Mouse (Mus musculus): ENCODE data around the gene Mfsd7a.
A peak's percentile ranks its signal among the peaks of the same experiment; 100 is the strongest.
"Not testable (repeated sequence)": the region's sequence is repeated elsewhere in the genome, so short reads cannot be mapped to it uniquely, and the experiment has no call there.

The Mfsd7a gene

DNA sequence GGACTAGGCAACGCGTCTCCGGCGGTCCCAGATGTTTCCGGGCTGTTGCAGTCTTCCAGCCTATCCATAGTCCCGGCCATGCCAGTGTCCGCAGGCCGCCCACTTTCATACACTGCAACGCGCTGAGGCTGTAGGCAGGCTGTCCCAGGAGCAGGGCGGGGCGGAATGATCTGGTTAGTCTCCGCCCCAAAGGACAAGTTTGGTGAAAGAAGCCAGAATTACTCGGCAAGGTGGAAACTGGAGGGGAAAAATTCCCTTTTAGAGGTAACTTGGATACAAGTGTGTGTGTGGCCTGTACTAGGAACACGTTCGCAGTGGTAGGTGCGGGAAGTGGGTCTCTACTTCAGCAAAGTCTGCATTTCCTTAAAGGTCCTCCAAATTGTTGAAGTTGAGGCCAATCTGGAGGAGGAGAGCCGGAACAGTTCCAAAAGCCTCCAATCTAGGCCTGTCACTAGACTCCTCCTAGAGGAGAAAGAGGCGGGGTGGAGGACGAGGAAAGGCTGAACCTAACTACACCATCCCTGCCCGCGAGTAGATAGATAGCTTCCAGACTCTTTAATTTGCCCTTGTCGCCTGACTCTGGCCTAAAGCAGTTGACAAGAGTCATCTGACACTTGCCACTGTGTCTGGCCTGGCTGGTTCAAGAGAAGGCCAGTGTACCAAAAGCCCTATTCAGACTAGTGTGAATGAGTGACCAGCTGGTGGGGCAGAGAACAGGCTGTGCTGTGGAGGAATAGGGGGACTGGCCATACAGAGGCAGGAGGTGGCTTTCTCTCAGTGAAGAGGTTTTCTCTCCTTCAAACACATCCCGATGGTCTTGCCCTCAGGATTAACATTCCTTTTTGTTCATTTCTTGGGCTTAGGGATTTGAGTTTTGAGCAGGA lies at the start of gene Mfsd7a:
Mfsd7a (minus strand) TSS at position 107 of the 884 bp plus-strand sequence.
- DNase-seq: peak; percentile 82

DNA sequence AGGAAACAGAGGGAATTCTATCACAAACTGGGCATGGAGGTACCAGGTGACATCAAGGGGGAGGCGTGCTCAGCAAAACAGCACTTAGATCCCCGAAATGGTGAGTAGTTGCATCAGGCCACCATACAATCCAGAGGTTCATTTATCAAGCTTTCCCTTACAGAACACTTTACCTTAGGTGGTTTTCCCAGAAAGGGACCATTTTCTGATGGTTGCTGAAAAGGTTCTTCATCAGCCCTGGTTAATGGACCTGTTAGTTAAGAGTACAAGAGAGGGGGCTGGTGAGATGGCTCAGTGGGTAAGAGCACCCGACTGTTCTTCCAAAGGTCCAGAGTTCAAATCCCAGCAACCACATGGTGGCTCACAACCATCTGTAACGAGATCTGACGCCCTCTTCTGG lies 37.5 kb upstream of the Mfsd7a start:
- not testable (repeated sequence) for DNase-seq

DNA sequence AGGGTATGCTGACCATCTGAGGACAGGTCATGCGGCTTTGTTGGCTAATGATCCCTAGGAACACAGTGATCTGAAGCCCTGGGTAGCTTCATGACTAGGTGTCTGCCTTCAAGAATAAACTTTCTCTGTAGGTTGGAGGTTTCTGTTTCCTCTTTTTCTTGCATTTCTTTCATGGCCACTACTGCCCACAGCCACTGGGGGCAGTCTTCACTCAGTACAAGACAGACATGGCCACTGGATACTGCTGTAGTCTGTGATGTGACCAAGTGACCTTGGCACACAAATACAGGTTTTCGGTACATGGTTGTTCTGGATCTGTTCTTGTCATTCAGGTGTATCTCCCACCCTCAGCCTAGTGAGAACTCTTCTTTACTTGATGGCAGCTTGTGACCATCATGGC lies 36.5 kb upstream of the Mfsd7a start:
- DNase-seq: peak; percentile 41

DNA sequence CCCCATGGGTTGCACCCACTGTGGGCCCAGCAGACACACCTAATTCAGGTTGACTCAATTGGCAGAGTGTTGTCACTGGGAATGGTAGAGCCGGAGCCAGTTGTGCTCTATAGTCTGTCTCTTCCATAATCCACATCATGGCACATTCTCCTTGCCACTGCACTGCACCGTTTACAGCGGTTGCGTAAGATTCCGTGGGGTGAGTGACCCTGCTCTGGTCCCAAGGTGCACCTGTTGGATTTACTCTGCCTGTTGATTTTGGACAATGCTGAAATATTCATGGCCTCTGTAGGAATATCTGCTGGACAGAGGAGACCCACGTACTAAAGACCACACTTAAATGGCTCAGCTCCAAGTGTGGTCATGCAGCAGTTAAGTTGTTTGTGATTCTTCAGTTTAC lies 34.3 kb upstream of the Mfsd7a start:
- no peak for DNase-seq

DNA sequence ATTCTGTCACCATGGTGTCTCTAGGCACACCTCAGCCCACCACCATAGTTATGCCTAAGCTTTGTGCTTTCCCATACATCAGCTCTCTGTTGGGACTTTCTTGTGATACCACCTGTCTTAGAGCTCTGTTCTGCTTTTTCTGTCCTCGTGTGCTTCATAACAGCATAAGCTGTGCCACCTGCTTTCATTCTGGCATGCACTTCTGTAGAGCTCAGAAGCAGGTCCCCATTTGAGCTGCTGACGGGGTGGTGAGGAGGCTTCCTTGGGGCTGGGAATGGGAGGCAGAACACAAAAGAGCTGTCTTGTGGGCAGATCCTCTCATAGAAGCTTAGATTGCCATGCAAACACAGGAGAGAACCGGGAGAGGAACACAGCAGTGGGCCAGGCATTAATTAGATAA lies 27.3 kb upstream of the Mfsd7a start:
- DNase-seq: no peak

DNA sequence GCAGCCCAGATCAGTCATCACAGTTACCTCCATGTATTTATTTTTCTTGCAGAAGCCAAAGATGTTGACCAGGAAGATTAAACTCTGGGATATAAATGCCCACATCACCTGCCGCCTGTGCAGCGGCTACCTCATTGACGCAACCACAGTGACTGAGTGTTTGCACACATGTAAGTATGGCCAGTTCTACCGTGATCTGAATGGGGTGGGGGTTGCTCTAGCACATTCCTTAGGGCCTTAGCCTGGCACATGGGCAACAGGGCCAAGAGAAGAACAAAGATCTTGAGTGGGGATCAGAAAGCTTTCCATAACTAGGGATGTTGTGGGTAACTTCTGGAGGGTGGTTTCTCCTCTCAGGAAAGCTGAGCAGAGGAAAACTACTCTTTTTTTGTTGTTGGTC lies 25.0 kb upstream of the Mfsd7a start:
- no peak for DNase-seq

DNA sequence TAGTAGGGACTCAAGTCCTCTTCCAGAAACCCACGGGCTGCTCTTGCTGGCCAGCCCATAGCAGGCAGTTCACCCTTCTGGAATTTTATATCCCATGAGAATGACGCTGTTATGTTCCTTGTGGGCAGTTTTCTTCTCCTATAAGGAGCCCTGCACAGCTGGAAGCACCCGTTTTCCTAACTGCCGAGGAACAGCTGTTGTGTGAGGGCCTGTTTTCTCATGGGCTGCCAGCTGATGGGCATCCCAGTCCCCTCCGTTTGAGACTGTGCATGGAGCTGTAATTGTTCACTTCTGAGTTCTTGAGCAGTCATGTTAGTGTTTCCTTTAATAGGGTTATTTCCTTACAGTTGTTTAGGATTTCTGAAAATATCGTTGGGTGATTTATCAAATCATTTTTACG lies 20.9 kb upstream of the Mfsd7a start:
- no peak for DNase-seq

DNA sequence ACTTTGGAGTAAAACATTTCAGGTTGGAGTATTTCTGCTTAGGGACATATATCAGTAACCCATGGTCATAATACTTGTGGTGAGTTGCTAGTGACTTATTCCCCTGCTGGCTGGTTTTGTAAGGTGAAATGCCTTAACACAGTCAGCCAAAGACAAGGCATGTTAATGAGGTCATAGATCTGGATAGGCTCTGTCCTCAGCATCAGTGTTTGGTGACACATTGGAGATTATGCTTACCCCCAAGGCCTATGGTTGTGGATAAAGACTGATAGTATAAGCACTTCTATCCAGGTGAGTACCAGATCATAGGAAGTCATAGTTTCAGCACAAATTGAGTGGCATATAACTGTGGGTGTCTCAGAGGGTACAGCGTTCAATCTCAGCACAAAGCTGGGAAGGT lies 18.0 kb upstream of the Mfsd7a start:
- no peak for DNase-seq

DNA sequence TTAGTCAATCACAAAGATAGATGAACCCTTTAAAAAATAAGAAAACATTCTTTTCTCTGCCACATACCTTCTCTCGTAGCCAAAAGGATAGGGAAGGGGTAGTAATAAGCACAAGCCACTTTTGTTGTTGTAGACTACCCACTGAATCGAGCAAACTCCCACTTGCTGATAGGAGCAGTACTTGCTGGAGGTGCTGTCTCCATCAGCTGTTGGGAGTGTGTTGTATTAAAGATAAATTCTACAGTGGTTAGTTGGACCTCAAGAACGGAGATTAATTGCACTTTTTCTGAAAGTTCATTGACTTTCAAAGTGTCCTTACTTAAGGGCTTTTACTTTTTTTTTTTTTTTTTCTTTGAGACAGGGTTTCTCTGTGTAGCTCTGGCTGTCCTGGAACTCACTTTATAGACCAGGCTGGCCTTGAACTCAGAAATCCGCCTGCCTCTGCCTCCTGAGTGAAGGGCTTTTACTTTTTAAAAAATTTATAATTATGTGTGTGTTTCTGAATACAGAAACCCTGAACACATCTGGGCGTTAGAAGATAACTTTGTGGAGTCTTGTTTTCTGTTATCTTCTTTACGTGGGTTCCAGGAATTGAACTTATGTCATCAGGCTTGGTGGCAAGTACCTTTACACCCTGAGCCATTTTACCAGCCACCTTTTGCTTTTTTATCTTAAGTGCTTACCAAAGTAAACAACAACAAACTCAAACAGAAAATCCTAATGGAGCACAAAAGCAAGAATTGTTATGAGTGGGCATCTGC lies 16.6 kb upstream of the Mfsd7a start:
- DNase-seq: no peak

DNA sequence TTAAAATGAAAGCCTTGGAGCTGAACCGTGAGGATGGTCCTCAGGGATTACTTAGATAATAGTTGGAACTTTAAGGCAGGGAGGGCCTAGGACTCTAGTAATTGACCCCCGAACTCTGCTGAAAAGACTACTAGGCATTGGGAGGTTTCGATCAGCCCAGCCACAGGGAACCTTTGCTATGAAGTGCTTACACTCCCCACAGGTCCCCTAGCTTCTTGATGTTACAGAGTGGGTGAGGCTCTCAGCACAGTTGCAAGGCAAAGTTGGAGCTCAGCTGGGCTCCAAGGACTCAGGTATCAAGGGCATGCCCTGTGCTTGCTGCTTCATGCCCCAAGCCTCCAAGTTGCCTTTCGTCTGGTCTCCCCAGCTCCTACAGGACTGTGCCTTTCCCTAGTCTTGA lies 13.8 kb upstream of the Mfsd7a start:
- DNase-seq: no peak

DNA sequence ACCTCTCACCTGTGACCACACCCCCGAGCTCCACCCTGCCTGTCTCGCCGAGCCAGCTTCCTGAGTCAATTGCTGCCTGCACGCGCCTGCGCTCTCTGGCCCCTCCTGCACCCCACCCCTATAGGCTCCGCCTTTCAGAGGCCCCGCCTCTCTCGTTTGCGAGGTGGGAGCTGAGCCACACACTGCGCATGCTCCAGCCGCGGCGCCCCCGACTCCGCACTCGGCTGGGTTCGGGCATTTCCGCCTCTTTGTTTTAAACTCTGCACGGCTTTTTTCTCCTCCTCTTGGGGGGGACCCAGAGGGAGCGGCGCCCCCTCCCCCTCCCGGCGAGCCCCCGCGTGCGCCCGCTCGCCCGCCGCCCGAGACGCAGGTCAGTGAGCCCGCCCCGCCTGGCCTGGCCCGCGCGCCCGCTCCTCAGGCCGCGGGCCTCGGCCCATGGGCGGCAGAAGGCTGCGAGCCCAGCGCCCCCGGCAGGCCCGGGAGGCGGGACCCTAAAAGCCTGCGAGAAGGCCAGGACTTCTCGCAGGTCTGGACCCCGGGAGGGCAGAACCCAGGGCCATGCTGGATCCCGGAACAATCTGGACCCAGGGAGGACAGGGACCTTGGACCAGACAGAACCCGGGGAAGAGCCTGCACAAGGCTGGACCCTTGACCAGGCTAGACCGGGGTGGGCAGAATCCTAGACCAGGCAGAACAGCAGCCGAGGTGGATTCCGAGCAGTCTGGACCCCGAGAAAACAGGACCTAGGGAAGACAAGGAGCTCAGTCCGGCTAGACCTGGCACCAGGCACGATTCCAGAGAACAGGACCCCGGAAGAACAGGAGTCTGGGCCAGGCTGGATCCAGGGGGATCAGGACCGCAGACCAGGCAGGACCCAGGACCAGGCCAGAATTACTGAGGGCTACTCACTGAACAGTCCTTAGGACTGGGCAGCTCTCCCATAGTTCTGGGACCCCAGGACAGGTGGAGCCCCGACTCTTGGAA lies 12.7 kb upstream of the Mfsd7a start, which contains the start of gene Pcgf3:
Pcgf3 (plus strand) TSS at position 151 of the 984 bp plus-strand sequence.
- DNase-seq: peak; percentile 98

DNA sequence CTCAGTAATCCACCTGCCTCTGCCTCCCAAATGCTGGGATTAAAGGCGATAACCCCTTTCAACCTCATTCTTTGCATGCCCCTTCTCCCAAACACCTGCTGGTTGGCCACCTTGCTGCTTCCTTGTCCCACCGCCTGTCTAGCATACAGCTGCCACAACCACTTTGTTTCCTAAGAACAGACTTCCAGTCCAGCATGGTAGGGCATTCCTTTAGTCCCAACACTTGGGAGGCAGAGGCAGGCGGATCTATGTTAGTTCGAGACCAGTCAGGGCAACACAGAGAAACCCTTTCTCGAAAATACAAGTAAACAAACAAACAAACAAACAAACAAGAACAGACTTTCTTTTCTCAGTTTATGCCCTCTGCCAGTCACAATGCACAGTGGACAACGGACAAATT lies 11.8 kb upstream of the Mfsd7a start:
- peak; percentile 1 for DNase-seq

DNA sequence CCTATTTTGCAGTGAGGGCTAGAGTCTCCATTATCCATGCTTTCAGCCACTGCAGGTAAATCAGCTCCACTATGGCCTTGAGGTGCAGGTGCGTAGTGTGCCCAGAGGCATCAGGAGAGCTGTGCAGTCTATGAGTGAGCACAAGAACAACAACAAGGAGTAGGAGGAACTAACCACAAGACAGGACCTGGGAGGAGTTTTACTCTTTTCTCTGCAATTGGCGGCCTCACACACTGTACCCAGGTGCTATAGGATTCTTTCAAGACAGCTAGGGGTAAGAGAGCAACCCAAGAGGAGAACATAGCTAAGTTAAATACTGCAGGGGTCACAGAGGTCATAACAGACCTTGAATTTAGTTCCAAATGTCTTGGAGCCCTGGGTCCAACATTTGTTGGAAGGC lies 10.0 kb upstream of the Mfsd7a start:
- DNase-seq: no peak

DNA sequence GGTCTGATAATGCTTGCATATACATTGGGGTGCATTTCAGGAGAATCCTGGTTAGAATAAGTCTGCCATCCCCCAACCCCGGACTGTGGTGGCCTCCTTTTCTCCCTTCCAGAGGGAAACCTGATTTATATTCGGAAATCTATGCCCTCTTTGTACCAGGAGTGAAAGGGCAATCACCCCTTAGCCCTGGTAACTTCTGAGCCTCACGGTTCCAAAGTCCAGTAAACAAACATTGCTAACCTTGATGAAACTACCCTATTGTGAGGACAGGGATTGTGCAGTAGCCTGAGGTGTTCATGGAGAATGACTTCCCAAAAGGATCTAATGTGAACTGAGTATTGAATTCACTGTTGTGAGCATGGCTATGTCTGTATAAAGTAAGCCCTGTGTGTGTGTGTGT lies 5.4 kb upstream of the Mfsd7a start:
- DNase-seq: no peak

DNA sequence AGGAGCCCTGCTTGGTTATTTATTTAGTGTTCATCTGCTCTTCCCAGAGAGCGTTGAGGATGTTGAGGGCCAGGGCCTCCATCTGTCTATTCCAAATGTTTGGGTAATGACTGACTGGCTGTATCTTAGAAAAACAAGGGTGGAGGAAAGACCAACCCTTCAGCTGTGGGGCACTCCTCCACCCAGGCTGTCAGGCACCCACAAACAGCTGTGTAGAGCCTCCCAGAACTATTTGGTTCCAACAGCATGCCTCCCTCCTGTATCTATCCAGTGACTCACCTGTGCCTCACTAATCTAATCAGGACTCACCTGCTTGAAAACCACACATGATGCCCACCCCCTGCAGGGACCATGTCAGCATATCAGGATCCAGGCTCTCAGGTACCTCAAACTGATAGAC lies 3.7 kb upstream of the Mfsd7a start:
- no peak for DNase-seq

DNA sequence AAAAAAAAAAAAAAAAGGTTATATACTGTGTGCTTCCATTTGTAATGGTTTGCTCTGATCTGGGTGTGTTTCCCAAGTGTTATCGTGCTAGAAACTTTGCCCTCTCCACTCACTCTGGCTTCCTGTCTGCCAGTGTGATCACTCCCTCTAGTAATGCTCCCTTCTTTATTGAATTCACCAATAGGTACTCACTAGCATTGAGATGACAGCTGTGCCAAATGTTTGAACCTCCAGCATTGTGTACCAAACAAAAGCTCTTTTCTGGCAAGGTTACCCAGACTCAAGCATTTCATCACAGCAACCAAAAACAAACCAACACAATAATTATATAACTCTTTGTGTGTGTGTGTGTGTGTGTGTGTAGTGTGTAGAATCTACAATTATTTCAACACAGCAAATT lies 2.9 kb upstream of the Mfsd7a start:
- DNase-seq: no peak

DNA sequence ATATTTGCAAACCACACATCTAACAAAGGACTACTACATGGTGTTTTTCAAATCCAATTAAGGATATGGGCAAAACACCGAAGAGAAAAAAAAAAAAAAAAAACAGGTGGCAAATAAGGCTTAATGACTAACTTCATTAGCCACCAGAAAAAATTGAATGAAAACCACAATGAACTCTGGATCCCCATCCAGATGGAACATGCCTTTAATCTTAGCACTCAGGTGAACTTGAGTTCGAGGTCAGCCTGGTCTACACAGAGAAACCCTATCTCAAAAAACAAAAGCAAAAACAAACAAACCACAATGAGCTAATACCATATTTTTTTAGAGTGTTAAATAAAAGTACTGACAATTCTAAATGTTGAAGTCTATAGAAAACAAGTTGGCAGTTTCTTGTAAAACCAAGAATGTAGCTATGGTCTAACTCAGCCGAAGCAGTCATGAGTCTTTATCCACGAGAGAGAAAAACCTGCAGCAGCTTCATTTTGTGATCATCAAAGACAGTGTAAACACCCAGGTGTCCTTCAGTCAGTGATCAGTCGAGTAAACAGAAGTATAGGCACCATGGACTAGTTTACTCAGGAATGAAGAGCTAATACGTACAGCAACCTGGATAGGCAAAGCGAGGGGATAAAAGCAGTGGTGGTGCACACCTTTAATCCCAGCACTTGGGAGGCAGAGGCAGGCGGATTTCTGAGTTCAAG lies 2.3 kb upstream of the Mfsd7a start:
- DNase-seq: no peak

DNA sequence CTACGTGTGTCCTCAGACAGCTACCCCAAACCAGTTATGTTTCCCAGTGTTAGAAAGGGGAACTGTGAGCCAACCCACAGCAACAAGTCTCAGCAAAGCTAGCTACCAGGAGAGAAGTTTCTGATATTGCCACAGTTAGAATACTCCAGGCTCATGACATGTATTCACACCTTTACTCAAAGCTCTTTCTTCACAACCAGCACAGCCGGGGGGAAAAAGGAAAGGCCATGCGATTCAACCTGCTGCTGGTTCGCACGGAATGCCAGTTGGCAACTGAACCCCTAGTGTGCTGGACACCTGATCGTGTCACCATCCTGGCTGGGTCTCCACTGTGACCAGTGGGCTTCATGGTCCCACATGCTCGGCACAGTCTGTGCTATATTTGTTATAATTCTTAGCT lies 834 bp downstream of the Mfsd7a start:
- no peak for DNase-seq

DNA sequence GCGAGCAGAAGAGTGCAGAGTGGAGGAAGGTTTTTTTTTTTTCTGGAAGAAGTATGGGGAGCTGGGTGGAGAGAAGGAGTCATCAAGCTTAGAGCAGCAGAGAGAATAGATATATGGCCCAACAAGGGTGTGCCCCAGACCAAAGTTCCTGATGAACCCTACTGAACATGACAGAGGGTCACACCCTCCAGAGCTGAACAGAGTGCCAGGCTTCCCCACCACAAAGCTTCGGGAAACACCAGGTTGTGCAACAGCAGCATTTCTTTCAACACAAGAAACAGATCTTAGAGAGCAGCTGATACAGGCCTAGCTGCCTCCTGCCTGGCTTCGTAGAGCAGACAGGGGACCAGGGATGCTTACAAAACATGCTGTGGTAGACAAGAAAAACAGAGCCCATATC lies 1.7 kb downstream of the Mfsd7a start:
- no peak for DNase-seq

DNA sequence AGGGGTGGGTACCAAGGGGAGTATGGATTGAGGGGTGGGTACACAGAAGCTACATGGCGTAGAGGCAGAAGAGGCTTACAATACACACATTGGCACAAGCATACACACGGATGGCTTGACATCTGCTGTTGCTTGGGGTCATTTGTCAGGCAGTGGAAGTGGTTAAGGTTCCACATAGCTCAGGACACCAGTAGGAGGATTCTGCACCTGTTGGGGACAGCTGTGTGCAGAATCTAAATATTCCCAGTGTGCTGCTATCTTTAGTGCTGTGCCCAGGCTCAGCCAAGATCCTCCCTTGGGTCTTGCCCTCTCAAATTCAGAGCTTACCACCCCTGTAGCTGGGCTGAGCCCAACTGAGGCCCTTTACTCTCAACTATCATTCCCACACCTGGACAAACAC lies 12.6 kb downstream of the Mfsd7a start:
- no peak for DNase-seq

DNA sequence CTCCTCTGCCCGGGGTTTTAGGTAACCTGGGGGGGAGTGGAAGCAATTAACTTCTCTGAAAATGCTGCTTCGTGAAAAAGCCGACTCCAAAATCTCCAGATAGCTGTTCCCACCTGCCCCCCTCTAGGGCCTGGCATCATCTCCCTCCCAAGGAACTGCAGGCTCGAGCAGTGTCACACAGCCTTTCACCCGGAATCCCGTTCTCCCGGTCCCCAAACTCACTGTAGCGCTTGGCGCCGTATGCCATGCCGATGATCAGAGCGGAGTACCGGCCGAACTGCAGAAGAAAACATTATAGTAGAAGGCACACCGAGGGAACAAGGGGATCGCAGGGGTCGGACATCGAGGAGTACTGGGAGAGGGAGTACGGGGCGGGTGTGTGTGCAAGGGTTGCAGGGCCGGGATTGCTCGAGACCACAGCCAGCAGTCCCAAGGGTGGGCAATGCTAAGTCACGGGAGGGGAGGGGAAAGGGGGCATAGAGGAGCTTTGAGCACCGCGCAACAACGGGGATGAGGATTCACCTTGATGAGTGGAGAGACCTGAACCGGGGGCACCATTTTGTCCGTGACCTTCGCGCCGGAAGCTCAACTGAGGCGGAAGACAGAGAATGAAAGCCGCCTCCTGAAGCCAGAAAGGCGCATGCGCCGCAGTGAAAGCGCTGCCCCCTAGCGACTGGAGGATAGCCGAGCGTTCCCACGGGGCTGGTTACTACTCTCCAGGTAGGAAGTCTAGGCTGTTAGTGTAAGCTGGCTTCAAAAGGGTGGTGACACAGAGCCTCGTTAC lies 14.7 kb downstream of the Mfsd7a start, which contains the start of gene Atp5k:
Atp5k (minus strand) TSS at position 645 of the 784 bp plus-strand sequence.
- DNase-seq: peak; percentile 95
